Mouse (Mus musculus): Measurements from ENCODE around the gene Lgals7.

DNA sequence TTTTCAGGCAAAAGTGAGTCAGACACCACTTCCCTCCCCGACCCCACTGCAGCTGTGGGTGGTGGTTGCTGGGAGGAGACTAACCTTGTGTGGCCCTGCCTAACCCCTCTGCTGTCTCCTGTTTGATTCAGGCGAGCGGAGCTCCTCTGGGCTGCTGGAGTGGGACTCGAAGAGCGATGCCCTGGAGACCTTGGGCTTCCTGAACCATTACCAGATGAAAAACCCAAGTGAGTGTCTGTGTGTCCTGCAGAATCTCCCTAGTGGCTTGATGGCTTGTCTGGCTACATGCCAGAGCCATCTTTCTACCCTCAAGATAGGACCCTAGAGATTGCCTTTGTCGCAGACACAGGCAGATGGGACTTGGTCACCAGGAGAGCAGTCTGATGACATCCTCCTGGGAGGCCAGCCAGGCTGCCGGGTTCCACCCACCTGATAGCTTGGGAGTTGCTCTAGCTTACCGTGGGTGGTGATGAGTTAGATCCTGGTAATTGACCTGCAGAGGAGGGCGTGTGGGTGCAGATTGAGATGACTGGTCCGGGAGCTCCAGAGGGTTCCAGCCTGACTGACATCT lies 42.3 kb upstream of the Lgals7 start:
- TF ChIP-seq CTCF (IDR thresholded peaks at IDR 0.05; ENCODE audit: extremely low read depth, insufficient read depth, low read length), result no peak
- TF ChIP-seq POLR2A (IDR thresholded peaks at IDR 0.05; ENCODE audit: extremely low read depth, insufficient read depth, low read length), result no peak
